8 mouse cellular contexts compared by ENCODE assay signal in the genomic region with DNA sequence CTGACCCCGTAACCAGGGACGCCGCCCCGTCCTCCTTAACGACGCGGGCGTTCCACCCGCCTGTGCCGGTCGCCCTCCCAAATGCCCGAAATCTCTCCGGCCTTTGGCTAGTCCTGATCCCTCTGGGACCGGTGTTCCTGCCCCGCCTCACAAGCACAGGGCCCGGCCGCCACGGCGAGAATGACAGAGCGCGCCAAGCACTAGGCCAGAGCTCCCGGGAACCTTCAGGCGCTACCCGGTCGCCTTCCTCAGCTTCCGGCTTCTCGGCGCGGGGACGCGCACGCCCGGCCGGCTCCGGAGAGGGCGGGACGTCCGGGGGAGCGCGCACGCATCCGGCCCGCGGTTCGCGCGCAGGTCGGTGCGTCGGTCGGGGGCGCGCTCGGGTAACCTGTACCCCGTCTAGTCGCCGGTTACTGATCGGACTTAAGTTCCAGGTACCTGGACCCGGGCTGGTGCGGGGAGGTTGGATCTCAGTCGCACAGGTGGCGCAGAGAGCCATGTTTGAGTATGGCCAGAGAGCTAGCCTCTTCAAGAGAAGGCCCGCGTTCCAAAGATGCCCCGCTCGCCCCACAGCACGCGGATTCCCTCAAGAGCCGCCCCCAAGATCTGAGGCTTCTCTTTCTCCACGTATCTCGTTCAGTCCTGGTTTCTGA. TPM values are rescaled to one million over a fixed set of nuclear protein-coding genes. Genes with fewer than 3 reads are reported as not detected.
A peak's percentile ranks its signal among the peaks of the same experiment; 100 is the strongest.
DNase-seq lines count a peak whose midpoint lies in the region; ATAC-seq lines count a peak whose summit lies in the region.

A gene (plus strand): TSS at position 41 of the 653 bp plus-strand sequence.

- under 1% methylated on average over 71 of the region's 71 CpGs for WGBS in hindbrain, embryonic 12.5 days

- no peaks in the 10 kb centered on the region for H3K27me3 ChIP-seq in hindbrain, embryonic 12.5 days

- H3K9me3 ChIP-seq in hindbrain, embryonic 12.5 days (replicated peaks) = no peaks in the 10 kb centered on the region

- peak within 1 kb of the TSS; percentile 82 for H3K4me2 ChIP-seq in hindbrain, embryonic 12.5 days (replicated peaks)

- H3K4me1 ChIP-seq in hindbrain, embryonic 12.5 days = peaks cover 5% of the 10 kb centered on the region; the same call in 1 of the 2 replicates

- H3K9ac ChIP-seq in hindbrain, embryonic 12.5 days = peak within 1 kb of the TSS; percentile 81

- peak within 1 kb of the TSS; percentile 80 for H3K4me3 ChIP-seq in hindbrain, embryonic 12.5 days

- no peaks in the 10 kb centered on the region for H3K36me3 ChIP-seq in hindbrain, embryonic 12.5 days

- ATAC-seq in hindbrain, embryonic 12.5 days (ENCODE audit: low FRiP score) = peak; percentile 96

- peak within 1 kb of the TSS; percentile 87 for H3K27ac ChIP-seq in hindbrain, embryonic 12.5 days

- peak; percentile 94 for DNase-seq in Muller cell, postnatal 12 days (ENCODE audit: inconsistent ontology term)
- DNase-seq in cerebellum, adult 9-11 months = peak; percentile 94
- peak; percentile 83 to 90 for DNase-seq in frontal cortex, postnatal 10 days (ENCODE audit: low spot score in 2 of 2)
- DNase-seq in layer of hippocampus, postnatal 14 days (ENCODE audit: low spot score in 2 of 2) = peak; percentile 89 to 91
- peak; percentile 91 for DNase-seq in lung, postnatal 14 days
- peak; percentile 88 for DNase-seq in retina, adult 2 months (ENCODE audit: low read depth, low spot score)
- peak; percentile 94 for DNase-seq in thymus, postnatal 36 days

RNA-seq across cellular contexts. Expression of the gene that starts here (rescaled TPM):
- polyA plus RNA-seq in hindbrain, embryonic 12.5 days (2016; fragmentation: Nextera tagmentation; extraction: Ambion mirVana) = 42.9 and 45.2 TPM in 2 replicates
- 10 to 100 TPM; 39.9 to 41.3 TPM for total RNA-seq in layer of hippocampus, postnatal 14 days (2021)

Comparison
In these comparisons a context has a peak if more than half of its experiments do, and no peak if none do; other contexts are left out.
1. Peak in every context shown above with its lines: DNase-seq, ATAC-seq, H3K4me3 ChIP-seq and H3K27ac ChIP-seq.